Mouse (Mus musculus): Measurements from ENCODE around the gene Shkbp1. TPM values are rescaled to one million over a fixed set of nuclear protein-coding genes. Genes with fewer than 3 reads are reported as not detected.

Gene Shkbp1
- polyA plus RNA-seq, 1 experiment from 2014 or later: 68.6 TPM

GRCm38 (mm10) chr7:27300801-27301200 is 55.0 kb downstream of the Shkbp1 start:
- 81% methylated on average over 5 of the region's 5 CpGs for WGBS
- ATAC-seq (ENCODE audit: low FRiP score, low read depth): no peak
- Histone ChIP-seq H3K9me3 (no peaks in the 10 kb centered on the region), H3K27me3 (replicated peaks) (no peaks in the 10 kb centered on the region; the same call in 1 of the 2 replicates), H3K9ac (no peak overlapping the region), H3K4me1 (no peaks in the 10 kb centered on the region), H3K4me2 (replicated peaks) (no peak overlapping the region), H3K27ac (no peak overlapping the region), H3K36me3 (no peaks in the 10 kb centered on the region), H3K4me3 (no peak overlapping the region)

GRCm38 (mm10) chr7:27300351-27300750 is 55.5 kb downstream of the Shkbp1 start:
- Histone ChIP-seq H3K27ac (no peak overlapping the region), H3K36me3 (no peaks in the 10 kb centered on the region), H3K9ac (no peak overlapping the region), H3K9me3 (no peaks in the 10 kb centered on the region), H3K4me2 (replicated peaks) (no peak overlapping the region), H3K4me3 (no peak overlapping the region), H3K4me1 (no peaks in the 10 kb centered on the region), H3K27me3 (replicated peaks) (no peaks in the 10 kb centered on the region; the same call in 1 of the 2 replicates)
- WGBS: 91% methylated on average over 4 of the region's 4 CpGs
- no peak for ATAC-seq (ENCODE audit: low FRiP score, low read depth)

- H3K27me3 ChIP-seq (replicated peaks): no peaks in the 10 kb centered on the region; the same call in 1 of the 2 replicates
- H3K27ac ChIP-seq: no peak overlapping the region
- H3K4me1 ChIP-seq: no peaks in the 10 kb centered on the region
- no peak overlapping the region for H3K4me3 ChIP-seq
- H3K36me3 ChIP-seq: no peaks in the 10 kb centered on the region
- H3K4me2 ChIP-seq (replicated peaks): no peak overlapping the region
- no peak overlapping the region for H3K9ac ChIP-seq
- no peak for ATAC-seq (ENCODE audit: low FRiP score, low read depth)
- WGBS: 87% methylated on average over 6 of the region's 6 CpGs
- H3K9me3 ChIP-seq: no peaks in the 10 kb centered on the region
Measured at GRCm38 (mm10) chr7:27298816-27299215, 57.0 kb downstream of the Shkbp1 start.

- Histone ChIP-seq H3K9ac (no peak overlapping the region), H3K27me3 (replicated peaks) (no peaks in the 10 kb centered on the region), H3K4me1 (no peaks in the 10 kb centered on the region), H3K4me2 (replicated peaks) (no peak overlapping the region), H3K36me3 (no peaks in the 10 kb centered on the region), H3K4me3 (no peak overlapping the region), H3K27ac (no peak overlapping the region), H3K9me3 (no peaks in the 10 kb centered on the region)
- ATAC-seq (ENCODE audit: low FRiP score, low read depth): no peak
- WGBS: 88% methylated on average over 16 of the region's 16 CpGs
Measured at GRCm38 (mm10) chr7:27298033-27298610, 57.7 kb downstream of the Shkbp1 start.

- H3K27me3 ChIP-seq (replicated peaks): no peaks in the 10 kb centered on the region
- no peak overlapping the region for H3K4me3 ChIP-seq
- no peak for ATAC-seq (ENCODE audit: low FRiP score, low read depth)
- H3K4me1 ChIP-seq: no peaks in the 10 kb centered on the region
- no peak overlapping the region for H3K27ac ChIP-seq
- no peaks in the 10 kb centered on the region for H3K36me3 ChIP-seq
- H3K9me3 ChIP-seq: no peaks in the 10 kb centered on the region
- WGBS: 92% methylated on average over 4 of the region's 4 CpGs
- no peak overlapping the region for H3K4me2 ChIP-seq (replicated peaks)
- no peak overlapping the region for H3K9ac ChIP-seq
Measured at GRCm38 (mm10) chr7:27296518-27296917, 59.3 kb downstream of the Shkbp1 start.

GRCm38 (mm10) chr7:27295956-27296355 is 59.9 kb downstream of the Shkbp1 start:
- H3K36me3 ChIP-seq: no peaks in the 10 kb centered on the region
- 82% methylated on average over 4 of the region's 4 CpGs for WGBS
- H3K27ac ChIP-seq: no peak overlapping the region
- H3K9ac ChIP-seq: no peak overlapping the region
- no peaks in the 10 kb centered on the region for H3K27me3 ChIP-seq (replicated peaks)
- ATAC-seq (ENCODE audit: low FRiP score, low read depth): no peak
- no peaks in the 10 kb centered on the region for H3K9me3 ChIP-seq
- H3K4me3 ChIP-seq: no peak overlapping the region
- no peak overlapping the region for H3K4me2 ChIP-seq (replicated peaks)
- H3K4me1 ChIP-seq: no peaks in the 10 kb centered on the region

Other genes with a start within 250 kb of the Shkbp1 start
- not detected in 2 replicates for gene Cyp2f2, start 236.1 kb downstream of the Shkbp1 start, polyA plus RNA-seq (2016; fragmentation: Nextera tagmentation; extraction: Ambion mirVana)
- 0.11 and 0.15 TPM in 2 replicates for gene Cyp2t4, start 202.3 kb downstream of the Shkbp1 start, polyA plus RNA-seq (2016; fragmentation: Nextera tagmentation; extraction: Ambion mirVana)
- 99.6 TPM in 2 replicates for gene Egln2, start 189.2 kb downstream of the Shkbp1 start, polyA plus RNA-seq (2016; fragmentation: Nextera tagmentation; extraction: Ambion mirVana)
- 97.7 and 100 TPM in 2 replicates for gene Rab4b, start 177.1 kb downstream of the Shkbp1 start, polyA plus RNA-seq (2016; fragmentation: Nextera tagmentation; extraction: Ambion mirVana)
- 0.42 TPM in 2 replicates for gene Gm21983, start 174.9 kb downstream of the Shkbp1 start, polyA plus RNA-seq (2016; fragmentation: Nextera tagmentation; extraction: Ambion mirVana)
- gene Mia, start 174.9 kb downstream of the Shkbp1 start, polyA plus RNA-seq (2016; fragmentation: Nextera tagmentation; extraction: Ambion mirVana): 4.8 and 5.8 TPM in 2 replicates
- 3.7 TPM in 2 replicates for gene BC024978, start 160.2 kb downstream of the Shkbp1 start, polyA plus RNA-seq (2016; fragmentation: Nextera tagmentation; extraction: Ambion mirVana)
- gene Snrpa, start 159.7 kb downstream of the Shkbp1 start, polyA plus RNA-seq (2016; fragmentation: Nextera tagmentation; extraction: Ambion mirVana): 259 and 260 TPM in 2 replicates
- 8.2 and 10.4 TPM in 2 replicates for gene Itpkc, start 127.4 kb downstream of the Shkbp1 start, polyA plus RNA-seq (2016; fragmentation: Nextera tagmentation; extraction: Ambion mirVana)
- gene Coq8b, start 123.0 kb downstream of the Shkbp1 start, polyA plus RNA-seq (2016; fragmentation: Nextera tagmentation; extraction: Ambion mirVana): 19.5 and 20.5 TPM in 2 replicates
- 62.3 and 67.8 TPM in 2 replicates for gene Numbl, start 97.6 kb downstream of the Shkbp1 start, polyA plus RNA-seq (2016; fragmentation: Nextera tagmentation; extraction: Ambion mirVana)
- 6.1 and 9.9 TPM in 2 replicates for gene Ltbp4, start 18.3 kb downstream of the Shkbp1 start, polyA plus RNA-seq (2016; fragmentation: Nextera tagmentation; extraction: Ambion mirVana)
- 0.40 TPM in 1 of 2 replicates, not detected in the other for gene Gm20479, start 1.4 kb upstream of the Shkbp1 start, polyA plus RNA-seq (2016; fragmentation: Nextera tagmentation; extraction: Ambion mirVana)
- gene Sptbn4, start 91.7 kb upstream of the Shkbp1 start, polyA plus RNA-seq (2016; fragmentation: Nextera tagmentation; extraction: Ambion mirVana): 1.2 and 1.3 TPM in 2 replicates
- 21.6 and 23.0 TPM in 2 replicates for gene Blvrb, start 92.0 kb upstream of the Shkbp1 start, polyA plus RNA-seq (2016; fragmentation: Nextera tagmentation; extraction: Ambion mirVana)
- gene Sertad3, start 117.7 kb upstream of the Shkbp1 start, polyA plus RNA-seq (2016; fragmentation: Nextera tagmentation; extraction: Ambion mirVana): 20.5 and 22.2 TPM in 2 replicates
- gene Sertad1, start 130.9 kb upstream of the Shkbp1 start, polyA plus RNA-seq (2016; fragmentation: Nextera tagmentation; extraction: Ambion mirVana): 14.6 and 14.8 TPM in 2 replicates
- 2.2 and 2.8 TPM in 2 replicates for gene Prx, start 143.3 kb upstream of the Shkbp1 start, polyA plus RNA-seq (2016; fragmentation: Nextera tagmentation; extraction: Ambion mirVana)
- gene Hipk4, start 167.2 kb upstream of the Shkbp1 start, polyA plus RNA-seq (2016; fragmentation: Nextera tagmentation; extraction: Ambion mirVana): 0.44 and 0.54 TPM in 2 replicates
- gene Pld3, start 197.2 kb upstream of the Shkbp1 start, polyA plus RNA-seq (2016; fragmentation: Nextera tagmentation; extraction: Ambion mirVana): 90.8 and 91.3 TPM in 2 replicates
- gene 2310022A10Rik, start 197.2 kb upstream of the Shkbp1 start, polyA plus RNA-seq (2016; fragmentation: Nextera tagmentation; extraction: Ambion mirVana): 31.8 and 36.0 TPM in 2 replicates
- 74.8 and 78.2 TPM in 2 replicates for gene Akt2, start 235.5 kb upstream of the Shkbp1 start, polyA plus RNA-seq (2016; fragmentation: Nextera tagmentation; extraction: Ambion mirVana)